Mouse (Mus musculus): ENCODE measurements around the gene Nit1. TPM values are rescaled to one million over a fixed set of nuclear protein-coding genes. Genes with fewer than 3 reads are reported as not detected.
A peak's percentile ranks its signal among the peaks of the same experiment; 100 is the strongest.

Nit1 gene
- total and polyA plus RNA-seq, 3 experiments = 39.5 to 51.4 (median 40.8) TPM

GRCm38 (mm10) chr1:171382096-171382620 lies 36.7 kb upstream of the Nit1 start:
- in situ Hi-C loops (cut with MboI; ENCODE audit: low pct_ligation_motif_present, low pct_unique_long_range_greater_than_20kb, low sequenced_read_pairs) = no loop called here
- Histone ChIP-seq H3K4me2 (ENCODE audit: insufficient read depth, low read depth, poor library complexity, severe bottlenecking) (no peak overlapping the region), H3K27ac (ENCODE audit: insufficient read depth, low read depth) (no peak overlapping the region), H3K36me3 (replicated peaks in 1 of 2; ENCODE audit: control insufficient read depth in 1 of 2, insufficient read depth in 1 of 2, low read length in 1 of 2) (no peaks in the 10 kb centered on the region), H3K4me3 (replicated peaks in 1 of 3; ENCODE audit: low read depth in 2 of 3, low read length in 2 of 3, poor library complexity in 1 of 3) (no peak overlapping the region), H3K4me1 (ENCODE audit: control insufficient read depth in 1 of 2, insufficient read depth in 2 of 2) (peaks cover 45 to 73% of the 10 kb centered on the region in 2 experiments), H3K9ac (ENCODE audit: insufficient read depth, low read depth) (no peak overlapping the region), H3K27me3 (replicated peaks) (peaks cover 9% of the 10 kb centered on the region), H3K9me3 (replicated peaks; ENCODE audit: low read length) (no peaks in the 10 kb centered on the region), H3K79me2 (replicated peaks; ENCODE audit: control insufficient read depth, extremely low read depth, insufficient read depth, poor library complexity, severe bottlenecking) (no peaks in the 10 kb centered on the region)
- DNase-seq (ENCODE audit: extremely low read depth) = peak; percentile 45
- dilution Hi-C loops (cut with MboI; ENCODE audit: extremely low pct_ligation_motif_present, extremely low pct_unique_long_range_greater_than_20kb, low sequenced_read_pairs) = no loop called here
- TF ChIP-seq MYC (IDR thresholded peaks at IDR 0.05; ENCODE audit: low read depth, low read length) (no peak), MAFK (IDR thresholded peaks at IDR 0.05; ENCODE audit: insufficient replicate concordance, low read length) (no peak), CTCF (conservative IDR thresholded peaks at IDR 0.05 in 1 of 2, IDR thresholded peaks at IDR 0.05 in 1 of 2; ENCODE audit: low read depth in 2 of 2, low read length in 2 of 2) (peak in 1 of 2 experiments; percentile 52; a peak in 2 of 4 replicates), GABPA (IDR thresholded peaks at IDR 0.05; ENCODE audit: insufficient replicate concordance, low read depth, low read length) (no peak), E2F4 (IDR thresholded peaks at IDR 0.05; ENCODE audit: insufficient replicate concordance, low read depth, low read length) (no peak), MAZ (IDR thresholded peaks at IDR 0.05; ENCODE audit: low read depth, low read length) (no peak), ZMIZ1 (IDR thresholded peaks at IDR 0.05; ENCODE audit: low read depth, low read length) (no peak), UBTF (IDR thresholded peaks at IDR 0.05; ENCODE audit: low read depth, low read length) (no peak), MEF2A (IDR thresholded peaks at IDR 0.05; ENCODE audit: borderline replicate concordance, low read depth, low read length) (no peak), ZNF384 (IDR thresholded peaks at IDR 0.05; ENCODE audit: low read depth, low read length) (peak; percentile 67)

- dilution Hi-C loops (cut with MboI; ENCODE audit: extremely low pct_ligation_motif_present, extremely low pct_unique_long_range_greater_than_20kb, low sequenced_read_pairs) = no loop called here
- DNase-seq (ENCODE audit: extremely low read depth) = peak; percentile 80
- H3K4me2 ChIP-seq (ENCODE audit: insufficient read depth, low read depth, poor library complexity, severe bottlenecking) = peak overlapping the region; percentile 80
- no peaks in the 10 kb centered on the region for H3K36me3 ChIP-seq (replicated peaks in 1 of 2; ENCODE audit: control insufficient read depth in 1 of 2, insufficient read depth in 1 of 2, low read length in 1 of 2)
- peak overlapping the region; percentile 12 to 52 (median 23) for H3K4me3 ChIP-seq (replicated peaks in 1 of 3; ENCODE audit: low read depth in 2 of 3, low read length in 2 of 3, poor library complexity in 1 of 3)
- TF ChIP-seq CTCF (conservative IDR thresholded peaks at IDR 0.05 in 1 of 2, IDR thresholded peaks at IDR 0.05 in 1 of 2; ENCODE audit: low read depth in 2 of 2, low read length in 2 of 2) (peak; percentile 25 to 85; a peak in 2 of 4 replicates), MAFK (IDR thresholded peaks at IDR 0.05; ENCODE audit: insufficient replicate concordance, low read length) (peak; percentile 62; the same call in 1 of the 2 replicates), SIN3A (IDR thresholded peaks at IDR 0.05; ENCODE audit: low read length) (no peak), USF1 (IDR thresholded peaks at IDR 0.05; ENCODE audit: low read depth, low read length) (no peak), SMC3 (IDR thresholded peaks at IDR 0.05; ENCODE audit: low read depth, low read length) (peak; percentile 68), RAD21 (IDR thresholded peaks at IDR 0.05; ENCODE audit: low read depth, low read length) (peak; percentile 45), PAX5 (IDR thresholded peaks at IDR 0.05; ENCODE audit: low read length) (no peak), MAZ (IDR thresholded peaks at IDR 0.05; ENCODE audit: low read depth, low read length) (0 out of 2 replicates have a peak, but pooled peaks have one; percentile 37)
- H3K4me1 ChIP-seq (ENCODE audit: control insufficient read depth in 1 of 2, insufficient read depth in 2 of 2) = peaks cover 26 to 52% of the 10 kb centered on the region in 2 experiments
- in situ Hi-C loops (cut with MboI; ENCODE audit: low pct_ligation_motif_present, low pct_unique_long_range_greater_than_20kb, low sequenced_read_pairs) = no loop called here
- no peak overlapping the region for H3K27ac ChIP-seq (ENCODE audit: insufficient read depth, low read depth)
- no peak overlapping the region for H3K9ac ChIP-seq (ENCODE audit: insufficient read depth, low read depth)
- no peaks in the 10 kb centered on the region for H3K9me3 ChIP-seq (replicated peaks; ENCODE audit: low read length)
- peaks cover 9% of the 10 kb centered on the region for H3K27me3 ChIP-seq (replicated peaks)
- H3K79me2 ChIP-seq (replicated peaks; ENCODE audit: control insufficient read depth, extremely low read depth, insufficient read depth, poor library complexity, severe bottlenecking) = no peaks in the 10 kb centered on the region
Observed at GRCm38 (mm10) chr1:171379935-171380599, 34.6 kb upstream of the Nit1 start.
